8 mouse cellular contexts compared by ENCODE assay signal in the genomic region with DNA sequence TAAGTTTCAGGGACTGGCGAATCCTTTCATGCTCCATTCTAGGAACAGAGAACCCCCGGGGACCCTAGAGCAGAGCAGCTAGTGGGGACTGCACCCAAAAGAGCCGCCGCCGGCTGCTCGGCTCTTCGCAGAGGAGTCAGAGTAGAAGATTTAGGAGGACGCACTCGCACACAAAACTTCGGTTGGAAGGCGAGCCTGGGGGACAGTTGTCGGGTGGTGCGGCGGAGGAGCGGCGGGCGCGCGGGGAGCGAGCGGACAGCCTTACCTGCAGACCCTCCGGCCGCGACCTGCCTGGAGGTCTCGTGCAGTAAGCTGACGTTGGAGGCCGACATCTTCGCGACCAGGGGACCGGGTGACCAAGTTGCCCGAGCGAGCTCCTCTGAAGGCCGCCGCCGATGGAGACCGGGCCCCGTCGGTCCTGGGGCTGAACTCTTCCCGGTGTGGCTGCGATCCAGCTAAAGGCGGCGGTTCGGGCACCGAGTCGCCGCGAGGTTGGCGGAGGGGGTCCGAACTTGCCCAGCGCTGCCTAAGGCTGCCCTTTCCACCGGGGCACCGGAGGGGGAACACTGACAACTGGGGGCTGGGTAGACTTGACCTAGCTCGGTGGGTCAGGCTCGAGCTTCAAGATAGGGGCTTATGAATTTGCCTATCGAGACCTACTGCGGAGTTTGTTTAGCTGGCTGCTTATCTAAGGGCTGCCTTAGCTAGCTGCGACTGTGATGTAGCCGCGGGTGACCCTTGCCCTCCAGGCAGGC. TPM values are rescaled to one million over a fixed set of nuclear protein-coding genes. Genes with fewer than 3 reads are reported as not detected.
DNase-seq lines count a peak whose midpoint lies in the region; ATAC-seq and TF ChIP-seq lines count a peak whose summit lies in the region.

No protein-coding gene starts in this region.

- H3K4me3 ChIP-seq in left cerebral cortex, adult 2 months, result peak overlapping the region; percentile 48
- peak overlapping the region; percentile 81 to 91 for H3K4me3 ChIP-seq in liver, embryonic 14.5 days (ENCODE audit: insufficient read depth in 1 of 2, low read depth in 2 of 2, low read length in 2 of 2)
- peak overlapping the region; percentile 47 for H3K4me3 ChIP-seq in neural tube, embryonic 13.5 days

- H3K27me3 ChIP-seq in liver, embryonic 14.5 days (ENCODE audit: control insufficient read depth, insufficient read depth, low read length), result no peaks in the 10 kb centered on the region
- peaks cover 31% of the 10 kb centered on the region for H3K27me3 ChIP-seq in neural tube, embryonic 13.5 days

- peaks cover 16 to 19% of the 10 kb centered on the region in 2 experiments for H3K4me1 ChIP-seq in liver, embryonic 14.5 days (replicated peaks; ENCODE audit: control insufficient read depth in 2 of 2, insufficient read depth in 2 of 2, low read length in 1 of 2)
- H3K4me1 ChIP-seq in neural tube, embryonic 13.5 days (replicated peaks), result peaks cover 12% of the 10 kb centered on the region

- H3K4me2 ChIP-seq in liver, embryonic 14.5 days (ENCODE audit: low read depth), result peak overlapping the region; percentile 98
- H3K4me2 ChIP-seq in neural tube, embryonic 13.5 days, result peak overlapping the region; percentile 86

- H3K27ac ChIP-seq in left cerebral cortex, adult 2 months, result no peak overlapping the region
- peak overlapping the region; percentile 99 for H3K27ac ChIP-seq in liver, embryonic 14.5 days
- no peak overlapping the region for H3K27ac ChIP-seq in neural tube, embryonic 13.5 days (replicated peaks)

- peak; percentile 68 for TF ChIP-seq EP300 in liver, embryonic 14.5 days (IDR thresholded peaks at IDR 0.05; ENCODE audit: low read depth)

- under 1% methylated on average over 59 of the region's 59 CpGs for WGBS in liver, embryonic 14.5 days (ENCODE audit: insufficient replicate concordance)
- 1% methylated on average over 59 of the region's 59 CpGs for WGBS in neural tube, embryonic 13.5 days

- H3K9me3 ChIP-seq in liver, embryonic 14.5 days (ENCODE audit: control insufficient read depth, low read length), result no peaks in the 10 kb centered on the region
- H3K9me3 ChIP-seq in neural tube, embryonic 13.5 days, result no peaks in the 10 kb centered on the region

- H3K9ac ChIP-seq in liver, embryonic 14.5 days (replicated peaks), result peak overlapping the region; percentile 99
- H3K9ac ChIP-seq in neural tube, embryonic 13.5 days, result peak overlapping the region; percentile 56

- intact Hi-C loops in left cerebral cortex, adult 2 months (cut with DNase I), result no loop called here
- intact Hi-C loops in left cerebral cortex, postnatal 14 days (cut with DNase I), result no loop called here
- intact Hi-C loops in gastrocnemius, postnatal 14 days (cut with DNase I; ENCODE audit: low total_unique reads), result no loop called here

- ATAC-seq in inflammation-experienced regulatory T-cells, adult 6 months, result peak; percentile 10
- peak; percentile 85 for ATAC-seq in liver, embryonic 14.5 days (ENCODE audit: insufficient read depth)
- peak; percentile 59 for ATAC-seq in neural tube, embryonic 13.5 days (ENCODE audit: low read depth)

- DNase-seq in left cerebral cortex, adult 2 months (ENCODE audit: extremely low spot score in 1 of 2, low spot score in 2 of 2), result no peak
- DNase-seq in left cerebral cortex, postnatal 14 days (ENCODE audit: low spot score in 2 of 2), result no peak
- DNase-seq in cerebellum, postnatal 36 days, result peak; percentile 5 to 9
- DNase-seq in gastrocnemius, postnatal 14 days, result peak; percentile 20
- DNase-seq in liver, embryonic 14.5 days (ENCODE audit: low read depth in 3 of 3, low spot score in 3 of 3), result peak; percentile 66 to 70 (median 66)
- DNase-seq in urinary bladder, postnatal 36 days (ENCODE audit: low spot score in 2 of 2), result peak; percentile 20 to 23

- no peaks in the 10 kb centered on the region; the same call in 1 of the 2 replicates for H3K36me3 ChIP-seq in liver, embryonic 14.5 days (replicated peaks; ENCODE audit: control insufficient read depth, insufficient read depth, low read depth)
- no peaks in the 10 kb centered on the region for H3K36me3 ChIP-seq in neural tube, embryonic 13.5 days

- no peak for TF ChIP-seq CTCF in left cerebral cortex, adult 2 months (IDR thresholded peaks at IDR 0.05)
- TF ChIP-seq CTCF in liver, embryonic 14.5 days (IDR thresholded peaks at IDR 0.05; ENCODE audit: low read depth), result no peak

RNA-seq across cellular contexts. Expression of gene Slc25a21, which starts 0.5 kb away (rescaled TPM):
- 1 to 10 TPM in 1 of 2 experiments, under 1 TPM in 1; 0.32 to 1.1 TPM for total RNA-seq in left cerebral cortex, adult 2 months (2021)
- total RNA-seq in left cerebral cortex, postnatal 14 days (2021), result under 1 TPM; 0.53 to 0.66 TPM
- total RNA-seq in gastrocnemius, postnatal 14 days (2021), result under 1 TPM in 1 of 2 experiments, not detected in 1; 0.40 TPM
- polyA plus RNA-seq in inflammation-experienced regulatory T-cells, adult 6 months (2017; shearing (Covaris generic)), result not detected
- 7.0 and 9.3 TPM in 2 replicates for polyA plus RNA-seq in liver, embryonic 14.5 days (2012; rRNA removed)
- 21.6 and 28.5 TPM in 2 replicates for polyA plus RNA-seq in liver, embryonic 14.5 days (2014; fragmentation: Nextera tagmentation; extraction: Ambion mirVana)
- polyA plus RNA-seq in neural tube, embryonic 13.5 days (2015; fragmentation: Nextera tagmentation; extraction: Ambion mirVana), result 0.28 TPM in 1 of 2 replicates, not detected in the other

RNA-seq across cellular contexts. Expression of gene Prps1l3, which starts 33.4 kb away (rescaled TPM):
- total RNA-seq in left cerebral cortex, adult 2 months (2021), result 10 to 100 TPM; 13.3 to 14.7 TPM
- 10 to 100 TPM; 13.6 to 13.9 TPM for total RNA-seq in left cerebral cortex, postnatal 14 days (2021)
- total RNA-seq in gastrocnemius, postnatal 14 days (2021), result 10 to 100 TPM; 21.3 to 26.2 TPM
- polyA plus RNA-seq in inflammation-experienced regulatory T-cells, adult 6 months (2017; shearing (Covaris generic)), result 10 to 100 TPM; 55.6 to 67.5 (median 59.2) TPM
- polyA plus RNA-seq in liver, embryonic 14.5 days (2012; rRNA removed), result 15.2 and 21.1 TPM in 2 replicates
- polyA plus RNA-seq in liver, embryonic 14.5 days (2014; fragmentation: Nextera tagmentation; extraction: Ambion mirVana), result 38.2 and 41.4 TPM in 2 replicates
- polyA plus RNA-seq in neural tube, embryonic 13.5 days (2015; fragmentation: Nextera tagmentation; extraction: Ambion mirVana), result 29.3 and 33.4 TPM in 2 replicates

RNA-seq across cellular contexts. Expression of gene Mipol1, which starts 33.4 kb away (rescaled TPM):
- 1 to 10 TPM; 5.4 to 6.4 TPM for total RNA-seq in left cerebral cortex, adult 2 months (2021)
- 1 to 10 TPM; 4.9 to 5.0 TPM for total RNA-seq in left cerebral cortex, postnatal 14 days (2021)
- 1 to 10 TPM; 3.7 to 4.3 TPM for total RNA-seq in gastrocnemius, postnatal 14 days (2021)
- polyA plus RNA-seq in inflammation-experienced regulatory T-cells, adult 6 months (2017; shearing (Covaris generic)), result 10 to 100 TPM in 2 of 3 experiments, 1 to 10 TPM in 1; 6.7 to 17.1 (median 13.9) TPM
- polyA plus RNA-seq in liver, embryonic 14.5 days (2012; rRNA removed), result 0.80 and 1.7 TPM in 2 replicates
- 3.5 and 3.8 TPM in 2 replicates for polyA plus RNA-seq in liver, embryonic 14.5 days (2014; fragmentation: Nextera tagmentation; extraction: Ambion mirVana)
- polyA plus RNA-seq in neural tube, embryonic 13.5 days (2015; fragmentation: Nextera tagmentation; extraction: Ambion mirVana), result 4.8 and 6.3 TPM in 2 replicates

Comparison
In these comparisons a context has a peak if more than half of its experiments do, and no peak if none do; other contexts are left out.
1. DNase-seq: peak in cerebellum, postnatal 36 days (2 of 2), gastrocnemius, postnatal 14 days (single experiment), liver, embryonic 14.5 days (3 of 3) and urinary bladder, postnatal 36 days (2 of 2); none in left cerebral cortex, adult 2 months (0 of 2) and left cerebral cortex, postnatal 14 days (0 of 2).
2. ATAC-seq: peak in every context shown above with its lines; median percentile 85 in liver, embryonic 14.5 days; 59 in neural tube, embryonic 13.5 days; 10 in inflammation-experienced regulatory T-cells, adult 6 months.
3. Peak in every context shown above with its lines, with median percentiles within 50 percentile points of each other: H3K4me3 ChIP-seq.